Mouse (Mus musculus) gastrocnemius, postnatal 25 days (tissue): Measurements from ENCODE around the gene Tsen2. TPM values are rescaled to one million over a fixed set of nuclear protein-coding genes. Genes with fewer than 3 reads are reported as not detected.

Experiments used
- DNase-seq: peaks from one replicate; pipeline ENCODE4 v3.0.0; 2022
- long read RNA-seq, 2 experiments: library from polyadenylated mRNA; stranded (forward); transcript quantifications; one replicate each; pipeline ENCODE4 v2.0.0; 2021
- total RNA-seq, 2 experiments: library from RNA; stranded (reverse); gene quantifications; 1 replicate in 1 of 2; 2 replicates in 1 of 2; pipeline ENCODE4 v1.2.3; 2021

The Tsen2 gene
- 1 to 10 TPM; 5.8 to 6.1 TPM for total RNA-seq
- long read RNA-seq, experiment 1, partial matches to known transcripts, result 4 of 8 reads
- long read RNA-seq, experiment 1, other reads (novel, unspliced or antisense), result 2 of 8 reads
- long read RNA-seq, experiment 2, transcript Tsen2-201 (12 exons, 2,106 nt), result major isoform, 5 of 11 reads
- long read RNA-seq, experiment 2, partial matches to known transcripts, result 6 of 11 reads
- long read RNA-seq, experiment 2, other reads (novel, unspliced or antisense), result 0 of 11 reads

- DNase-seq, result peak; percentile 97
Observed at GRCm38 (mm10) chr6:115544442-115544970, at the start of gene Tsen2. Gene Tsen2, plus strand, starts transcription at chr6:115544664.

- DNase-seq, result peak; percentile 81
Observed at GRCm38 (mm10) chr6:115499540-115499939, 44.9 kb upstream of the Tsen2 start.

- no peak for DNase-seq
Observed at GRCm38 (mm10) chr6:115500234-115500633, 44.2 kb upstream of the Tsen2 start.

GRCm38 (mm10) chr6:115501131-115501530, 43.3 kb upstream of the Tsen2 start:
- no peak for DNase-seq

- no peak for DNase-seq
Observed at GRCm38 (mm10) chr6:115503038-115503437, 41.4 kb upstream of the Tsen2 start.

- no peak for DNase-seq
Observed at GRCm38 (mm10) chr6:115503549-115504159, 40.8 kb upstream of the Tsen2 start.

- DNase-seq, result no peak
Observed at GRCm38 (mm10) chr6:115504160-115504558, 40.3 kb upstream of the Tsen2 start.

- no peak for DNase-seq
Observed at GRCm38 (mm10) chr6:115504915-115505314, 39.5 kb upstream of the Tsen2 start.

- DNase-seq, result no peak
Observed at GRCm38 (mm10) chr6:115506425-115506824, 38.0 kb upstream of the Tsen2 start.

GRCm38 (mm10) chr6:115511447-115511846, 33.0 kb upstream of the Tsen2 start:
- DNase-seq, result no peak

- no peak for DNase-seq
Observed at GRCm38 (mm10) chr6:115513207-115513606, 31.3 kb upstream of the Tsen2 start.

- DNase-seq, result no peak
Observed at GRCm38 (mm10) chr6:115517904-115518303, 26.6 kb upstream of the Tsen2 start.

GRCm38 (mm10) chr6:115518352-115518751, 26.1 kb upstream of the Tsen2 start:
- no peak for DNase-seq

- DNase-seq, result peak; percentile 46
Observed at GRCm38 (mm10) chr6:115519275-115519699, 25.2 kb upstream of the Tsen2 start.

- no peak for DNase-seq
Observed at GRCm38 (mm10) chr6:115521923-115522322, 22.5 kb upstream of the Tsen2 start.

- DNase-seq, result no peak
Observed at GRCm38 (mm10) chr6:115522691-115523146, 21.7 kb upstream of the Tsen2 start.

GRCm38 (mm10) chr6:115523201-115523600, 21.3 kb upstream of the Tsen2 start:
- DNase-seq, result peak; percentile 36

- DNase-seq, result no peak
Observed at GRCm38 (mm10) chr6:115524449-115524990, 19.9 kb upstream of the Tsen2 start.

- no peak for DNase-seq
Observed at GRCm38 (mm10) chr6:115527418-115527817, 17.0 kb upstream of the Tsen2 start.

GRCm38 (mm10) chr6:115528372-115528771, 16.1 kb upstream of the Tsen2 start:
- no peak for DNase-seq

- DNase-seq, result peak; percentile 36
Observed at GRCm38 (mm10) chr6:115534617-115535016, 9.8 kb upstream of the Tsen2 start.

GRCm38 (mm10) chr6:115536169-115536568, 8.3 kb upstream of the Tsen2 start:
- no peak for DNase-seq
